Mouse (Mus musculus) forebrain, embryonic 14.5 days (tissue): ENCODE data around the gene Det1. TPM values are rescaled to one million over a fixed set of nuclear protein-coding genes. Genes with fewer than 3 reads are reported as not detected.
A peak's percentile ranks its signal among the peaks of the same experiment; 100 is the strongest.

Experiments used
- ATAC-seq: fragments of 200-750 bp; cut with Nextera tagmentation; 2 replicates; pipeline ENCODE4 v1.8.0; 2017; ENCODE audit warnings: mild to moderate bottlenecking, moderate library complexity
- DNase-seq: peaks from one replicate; pipeline ENCODE4 v3.0.0-alpha.2; 2015; ENCODE audit warnings: low spot score
- H3K27ac ChIP-seq: fragments of 300-500 bp; sonication (generic); 2 replicates; pipeline ENCODE4 v1.5.1; 2014; ENCODE audit warnings: low read depth, mild to moderate bottlenecking, control low read depth, low read length, moderate library complexity
- H3K27me3 ChIP-seq: fragments of 300-500 bp; sonication (generic); replicated peaks from 2 replicates; pipeline ENCODE4 v1.6.1; 2014; ENCODE audit warnings: low read length, control low read depth, mixed read lengths; ENCODE audit not compliant: control insufficient read depth, insufficient read depth
- H3K36me3 ChIP-seq: fragments of 300-500 bp; sonication (generic); 2 replicates; pipeline ENCODE4 v1.6.1; 2014; ENCODE audit warnings: low read length, control low read depth; ENCODE audit not compliant: control insufficient read depth, insufficient read depth
- H3K4me1 ChIP-seq: fragments of 300-500 bp; sonication (generic); 2 replicates; pipeline ENCODE4 v1.6.1; 2014; ENCODE audit warnings: antibody characterized with exemption, low read length, control low read depth; ENCODE audit not compliant: control insufficient read depth, insufficient read depth
- H3K4me2 ChIP-seq: fragments of 300-500 bp; sonication (generic); 2 replicates; pipeline ENCODE4 v1.6.1; 2014; ENCODE audit warnings: mild to moderate bottlenecking, control low read depth, low read length
- H3K4me3 ChIP-seq: fragments of 300-500 bp; sonication (generic); 2 replicates; pipeline ENCODE4 v1.5.1; 2014; ENCODE audit warnings: low read depth, low read length, control low read depth
- H3K9ac ChIP-seq: fragments of 300-500 bp; sonication (generic); 2 replicates; pipeline ENCODE4 v1.6.1; 2014; ENCODE audit warnings: mild to moderate bottlenecking, low read length, control low read depth, moderate library complexity
- H3K9me3 ChIP-seq: fragments of 300-500 bp; sonication (generic); replicated peaks from 2 replicates; pipeline ENCODE4 v1.6.1; 2016; ENCODE audit warnings: low read length, control low read depth, mixed read lengths; ENCODE audit not compliant: control insufficient read depth
- WGBS: fragments of 180-500 bp; shearing (Covaris S2); extraction: QIAGEN DNeasy Blood & Tissue Kit; methylation state at CpG from one replicate; pipeline ENCODE4 v1.1.7; 2014; 5-methylcytosine and 5-hydroxymethylcytosine counted together
- polyA plus RNA-seq: library from polyadenylated mRNA; unstranded; fragments of >200 nt; fragmentation: Nextera tagmentation; extraction: Ambion mirVana; gene quantifications from 2 replicates; pipeline ENCODE4 v1.2.1, GENCODE M21; 2014

Gene Det1
- polyA plus RNA-seq, 1 experiment from 2014 or later = 20.5 TPM

- ATAC-seq = no peak
- no peak overlapping the region for H3K4me2 ChIP-seq
- no peak overlapping the region for H3K9ac ChIP-seq
- no peaks in the 10 kb centered on the region for H3K9me3 ChIP-seq
- no peak overlapping the region for H3K27ac ChIP-seq
- no peaks in the 10 kb centered on the region for H3K27me3 ChIP-seq
- H3K36me3 ChIP-seq = no peaks in the 10 kb centered on the region
- WGBS = 75% methylated on average over 9 of the region's 9 CpGs
- peaks cover 6% of the 10 kb centered on the region for H3K4me1 ChIP-seq
- no peak for DNase-seq
- no peak overlapping the region for H3K4me3 ChIP-seq
Observed at GRCm38 (mm10) chr7:78799730-78800496, 47.1 kb downstream of the Det1 start.

GRCm38 (mm10) chr7:78797843-78798455 is 49.1 kb downstream of the Det1 start:
- WGBS = 34% methylated on average over 8 of the region's 9 CpGs
- H3K27ac ChIP-seq = peak overlapping the region; percentile 79
- DNase-seq (peak; percentile 90), ATAC-seq (peak; percentile 86)
- H3K36me3 ChIP-seq = peaks cover 2% of the 10 kb centered on the region
- H3K27me3 ChIP-seq = no peaks in the 10 kb centered on the region
- H3K4me2 ChIP-seq = no peak overlapping the region
- H3K4me3 ChIP-seq = no peak overlapping the region
- H3K4me1 ChIP-seq = peaks cover 6% of the 10 kb centered on the region
- H3K9me3 ChIP-seq = no peaks in the 10 kb centered on the region
- H3K9ac ChIP-seq = no peak overlapping the region

- WGBS = 70% methylated on average over 3 of the region's 3 CpGs
- DNase-seq (peak; percentile 28), ATAC-seq (no peak)
- peaks cover 6% of the 10 kb centered on the region for H3K4me1 ChIP-seq
- no peak overlapping the region for H3K4me3 ChIP-seq
- H3K4me2 ChIP-seq = no peak overlapping the region
- H3K27me3 ChIP-seq = no peaks in the 10 kb centered on the region
- no peaks in the 10 kb centered on the region for H3K9me3 ChIP-seq
- no peak overlapping the region; the same call in 1 of the 2 replicates for H3K27ac ChIP-seq
- H3K36me3 ChIP-seq = peaks cover 10% of the 10 kb centered on the region
- no peak overlapping the region for H3K9ac ChIP-seq
Observed at GRCm38 (mm10) chr7:78796624-78797023, 50.4 kb downstream of the Det1 start.

- 59% methylated on average over 6 of the region's 6 CpGs for WGBS
- Histone ChIP-seq H3K27me3 (no peaks in the 10 kb centered on the region), H3K4me1 (peaks cover 6% of the 10 kb centered on the region), H3K27ac (no peak overlapping the region), H3K4me2 (no peak overlapping the region), H3K36me3 (peaks cover 28% of the 10 kb centered on the region), H3K4me3 (no peak overlapping the region), H3K9ac (no peak overlapping the region), H3K9me3 (no peaks in the 10 kb centered on the region)
- no peak for ATAC-seq
- no peak for DNase-seq
Observed at GRCm38 (mm10) chr7:78794571-78795092, 52.4 kb downstream of the Det1 start.

GRCm38 (mm10) chr7:78793895-78794570 is 53.0 kb downstream of the Det1 start:
- Histone ChIP-seq H3K4me1 (peaks cover 6% of the 10 kb centered on the region), H3K4me2 (no peak overlapping the region), H3K9ac (no peak overlapping the region), H3K27ac (no peak overlapping the region), H3K27me3 (no peaks in the 10 kb centered on the region), H3K4me3 (no peak overlapping the region), H3K36me3 (peaks cover 34% of the 10 kb centered on the region), H3K9me3 (no peaks in the 10 kb centered on the region)
- ATAC-seq = no peak
- no peak for DNase-seq
- 89% methylated on average over 13 of the region's 13 CpGs for WGBS

GRCm38 (mm10) chr7:78791359-78792222 is 55.5 kb downstream of the Det1 start:
- Histone ChIP-seq H3K4me3 (no peak overlapping the region), H3K27me3 (no peaks in the 10 kb centered on the region), H3K9me3 (no peaks in the 10 kb centered on the region), H3K9ac (no peak overlapping the region), H3K27ac (no peak overlapping the region), H3K4me1 (no peaks in the 10 kb centered on the region), H3K4me2 (no peak overlapping the region), H3K36me3 (peaks cover 47% of the 10 kb centered on the region)
- WGBS = 80% methylated on average over 15 of the region's 15 CpGs
- peak; percentile 73 for ATAC-seq
- DNase-seq = peak; percentile 87

GRCm38 (mm10) chr7:78787793-78788380 is 59.2 kb downstream of the Det1 start:
- Histone ChIP-seq H3K9me3 (no peaks in the 10 kb centered on the region), H3K4me2 (no peak overlapping the region), H3K27me3 (no peaks in the 10 kb centered on the region), H3K36me3 (peaks cover 44% of the 10 kb centered on the region), H3K27ac (no peak overlapping the region), H3K9ac (no peak overlapping the region), H3K4me3 (no peak overlapping the region), H3K4me1 (peaks cover 3% of the 10 kb centered on the region; the same call in 1 of the 2 replicates)
- ATAC-seq (no peak), DNase-seq (no peak)
- 89% methylated on average over 12 of the region's 12 CpGs for WGBS

GRCm38 (mm10) chr7:78785906-78786305 is 61.2 kb downstream of the Det1 start:
- peaks cover 9% of the 10 kb centered on the region for H3K4me1 ChIP-seq
- 81% methylated on average over 5 of the region's 5 CpGs for WGBS
- ATAC-seq (no peak), DNase-seq (no peak)
- no peaks in the 10 kb centered on the region for H3K9me3 ChIP-seq
- H3K27me3 ChIP-seq = no peaks in the 10 kb centered on the region
- H3K27ac ChIP-seq = no peak overlapping the region
- H3K9ac ChIP-seq = no peak overlapping the region
- H3K4me3 ChIP-seq = no peak overlapping the region
- H3K36me3 ChIP-seq = peaks cover 30% of the 10 kb centered on the region
- no peak overlapping the region for H3K4me2 ChIP-seq
